Mouse (Mus musculus): Measurements from ENCODE around the gene Klf11.
"Not testable (repeated sequence)": the region's sequence is repeated elsewhere in the genome, so short reads cannot be mapped to it uniquely, and the experiment has no call there.

Klf11 gene

DNA sequence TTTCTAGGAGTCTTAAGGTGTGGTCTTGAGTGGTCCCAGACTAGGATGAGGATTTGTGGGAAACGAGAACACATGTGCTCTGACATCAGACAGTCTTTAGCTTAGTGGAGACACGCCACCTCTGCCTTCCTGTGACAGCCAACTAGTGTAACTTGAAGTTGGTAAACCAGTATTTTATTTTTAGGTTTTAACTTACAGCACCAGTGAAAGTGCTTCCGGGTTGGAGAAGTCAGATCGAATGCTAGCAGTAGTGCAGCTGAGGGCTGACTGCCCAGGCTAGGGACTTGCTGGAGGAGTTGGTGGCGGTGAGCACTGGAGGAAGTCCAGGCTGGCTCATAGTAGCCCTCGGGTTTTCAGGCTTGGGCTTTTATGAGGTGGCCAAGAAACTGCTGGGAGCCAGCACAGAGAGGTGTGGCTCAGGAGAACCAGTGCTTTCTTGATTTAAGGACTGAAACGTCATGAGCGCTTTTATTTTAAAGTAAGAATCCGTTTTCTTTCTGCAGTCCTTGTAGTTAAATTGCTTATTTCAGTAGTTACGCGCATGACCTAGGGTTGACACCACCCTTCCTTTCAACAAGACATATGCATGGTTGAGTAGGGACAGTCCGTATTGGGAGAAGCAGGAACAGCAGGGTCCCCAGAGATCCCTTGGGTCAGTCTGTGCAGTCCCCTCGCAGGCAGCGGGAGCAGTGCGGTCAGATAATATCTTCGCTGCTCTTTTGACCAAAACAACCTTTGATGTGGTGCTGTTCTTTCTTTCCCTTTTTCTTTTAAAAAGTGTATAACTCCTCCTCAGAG is 3.2 kb downstream of the Klf11 start:
- no peak for DNase-seq (ENCODE audit: low spot score in 2 of 2)

DNA sequence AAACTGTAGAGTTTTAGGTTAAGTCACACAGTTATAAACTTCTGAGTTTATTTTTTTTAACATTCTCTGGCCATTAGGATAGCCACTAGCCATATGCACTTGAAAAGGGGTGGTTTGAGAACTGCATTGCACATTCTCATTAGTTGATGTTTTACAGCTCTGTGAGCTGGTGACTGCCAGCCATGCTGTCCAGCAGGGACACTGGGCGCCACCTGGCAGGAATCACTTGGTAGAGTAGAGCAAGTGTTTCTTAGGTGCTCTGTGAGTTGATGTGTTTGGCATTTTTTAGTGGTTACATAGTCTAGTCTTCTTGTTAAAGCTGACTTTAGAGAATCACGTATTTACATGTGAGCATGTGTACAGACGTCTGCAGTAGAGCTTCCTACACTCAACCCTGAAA is 5.4 kb downstream of the Klf11 start:
- DNase-seq (ENCODE audit: low spot score in 2 of 2): no peak

DNA sequence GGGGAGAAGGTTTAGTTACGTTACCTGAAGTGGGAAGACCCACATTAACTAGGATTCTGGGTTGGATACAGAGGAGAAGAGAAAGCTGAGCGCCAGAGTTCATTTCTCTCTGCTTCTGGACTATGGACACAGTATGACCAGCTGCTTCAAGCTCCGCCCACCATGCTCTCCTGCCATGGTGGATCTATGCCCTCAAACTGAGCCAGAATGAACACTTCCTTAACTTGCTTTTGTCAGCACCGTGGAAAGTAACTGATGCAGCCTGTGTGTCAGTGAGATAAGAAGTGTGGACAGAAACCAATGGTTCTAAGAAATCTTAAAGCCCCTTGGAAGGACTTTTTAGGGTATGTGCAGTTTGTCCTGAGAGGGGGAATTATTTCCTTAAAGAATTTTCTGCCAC is 7.9 kb downstream of the Klf11 start:
- no peak for DNase-seq (ENCODE audit: low spot score in 2 of 2)

DNA sequence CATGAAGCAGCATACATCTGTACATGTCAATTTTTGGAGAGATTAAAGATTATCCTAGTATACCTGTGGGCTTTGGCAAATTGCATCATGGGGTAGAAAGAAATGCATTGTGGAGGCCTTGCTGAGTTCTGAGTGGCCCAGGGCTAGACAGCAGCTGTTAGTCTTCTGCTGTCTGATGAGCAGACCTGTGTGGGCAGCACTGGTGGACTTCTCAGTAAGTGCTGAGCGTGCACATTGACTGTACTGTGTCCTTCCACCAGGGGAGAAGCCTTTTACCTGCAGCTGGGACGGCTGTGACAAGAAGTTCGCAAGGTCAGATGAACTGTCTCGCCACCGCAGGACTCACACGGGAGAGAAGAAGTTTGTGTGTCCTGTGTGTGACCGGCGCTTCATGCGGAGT is 8.8 kb downstream of the Klf11 start:
- DNase-seq (ENCODE audit: low spot score in 2 of 2): no peak

DNA sequence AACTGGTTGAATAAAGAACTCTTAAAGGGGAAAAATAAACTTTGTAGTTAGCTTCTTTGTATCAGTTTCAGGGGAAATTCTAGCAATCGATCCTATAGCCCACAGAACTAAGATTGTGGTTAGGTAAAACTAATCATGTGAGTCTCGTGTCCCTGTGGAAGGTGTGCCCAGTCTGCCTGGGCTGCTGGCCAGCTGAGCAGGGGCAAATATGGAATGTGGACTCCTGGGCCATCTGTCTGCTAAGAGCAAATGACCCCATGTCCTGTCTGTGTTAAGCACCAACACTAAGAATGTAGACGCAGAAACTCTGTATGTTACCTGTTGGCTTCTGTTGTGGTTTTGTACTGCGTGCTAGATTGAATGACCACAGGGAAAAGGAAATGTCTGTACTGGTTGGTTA is 10.0 kb downstream of the Klf11 start:
- DNase-seq (ENCODE audit: low spot score in 2 of 2): no peak

DNA sequence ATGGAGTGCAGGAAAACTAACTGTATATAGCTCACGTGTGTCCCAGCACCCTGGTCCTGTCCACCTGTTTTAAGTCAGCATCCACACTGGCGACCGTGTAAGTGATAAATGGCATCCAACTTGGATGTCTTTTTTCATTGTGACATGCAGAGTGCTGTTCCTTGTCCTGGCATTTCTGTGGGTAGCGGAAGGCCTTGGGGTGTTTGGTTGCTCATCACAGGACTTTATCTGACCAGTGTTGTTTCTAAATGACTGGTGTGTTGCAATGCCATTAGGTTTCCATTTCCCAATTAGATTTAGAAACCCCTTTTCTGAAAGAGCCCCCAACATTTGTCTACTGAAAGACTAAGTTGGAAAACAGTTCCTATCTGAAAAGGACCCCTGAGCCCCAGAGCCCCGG is 11.1 kb downstream of the Klf11 start:
- no peak for DNase-seq (ENCODE audit: low spot score in 2 of 2)

DNA sequence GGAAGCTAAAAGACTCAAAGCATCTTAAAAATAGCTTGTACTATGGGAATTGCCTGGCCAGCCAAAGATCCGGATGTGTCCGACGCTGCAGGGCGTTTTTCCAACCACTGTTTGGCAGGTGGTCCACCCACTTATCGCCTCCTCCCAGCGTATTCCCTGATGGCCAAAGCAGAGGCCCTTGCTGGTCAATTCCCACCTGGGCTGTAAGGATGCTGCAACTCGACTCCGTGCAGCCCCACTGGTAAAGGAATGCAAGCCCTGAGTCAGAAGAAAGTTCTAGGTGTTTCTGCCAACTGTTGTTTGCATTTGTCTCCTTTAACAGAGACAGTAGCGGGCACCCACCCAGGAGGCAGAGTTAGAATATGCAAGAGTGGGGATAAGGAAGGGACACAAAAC is 29.0 kb downstream of the Klf11 start:
- peak; percentile 40 to 45 for DNase-seq (ENCODE audit: low spot score in 2 of 2)

DNA sequence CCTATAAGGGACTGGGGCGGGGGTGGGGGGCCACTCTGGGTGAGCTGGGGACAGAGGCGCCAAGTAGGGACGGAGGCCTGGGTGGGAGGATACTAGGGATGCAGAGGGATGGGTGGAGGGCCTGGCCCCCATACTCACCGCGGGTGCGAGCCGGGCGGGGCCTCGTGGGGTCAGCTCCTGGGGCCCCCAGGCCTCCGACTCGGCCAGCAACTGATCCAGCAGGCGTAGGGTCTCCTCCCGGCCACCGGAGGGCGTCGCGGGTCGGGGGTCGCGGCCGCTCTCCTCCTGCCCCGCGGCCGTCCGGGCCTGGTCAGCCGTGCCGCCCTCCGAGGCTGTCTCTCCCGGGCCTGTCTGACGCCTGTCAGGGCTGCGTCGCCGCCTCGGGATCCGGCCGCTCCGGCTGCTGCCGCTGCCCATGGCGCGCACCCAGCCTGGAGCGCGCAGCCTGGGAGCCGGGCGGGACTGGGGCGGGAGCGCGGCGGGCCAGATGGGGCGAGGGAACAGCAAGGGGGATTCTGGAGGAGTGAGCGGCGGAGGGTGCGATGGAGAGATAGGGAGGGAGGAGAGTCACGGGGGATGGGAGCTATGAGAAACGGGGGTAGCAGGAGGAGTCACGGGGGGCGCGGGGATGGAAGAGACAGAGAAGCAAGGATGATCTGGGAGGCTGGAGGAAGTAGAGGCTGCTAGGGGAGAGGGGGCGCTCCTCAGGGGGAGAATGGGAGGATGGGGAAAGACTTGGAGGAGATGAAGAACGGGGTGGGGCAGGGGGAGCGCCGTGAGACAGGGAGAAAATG is 29.6 kb downstream of the Klf11 start:
- peak in 1 of 2 experiments; percentile 30 for DNase-seq (ENCODE audit: low spot score in 2 of 2)

DNA sequence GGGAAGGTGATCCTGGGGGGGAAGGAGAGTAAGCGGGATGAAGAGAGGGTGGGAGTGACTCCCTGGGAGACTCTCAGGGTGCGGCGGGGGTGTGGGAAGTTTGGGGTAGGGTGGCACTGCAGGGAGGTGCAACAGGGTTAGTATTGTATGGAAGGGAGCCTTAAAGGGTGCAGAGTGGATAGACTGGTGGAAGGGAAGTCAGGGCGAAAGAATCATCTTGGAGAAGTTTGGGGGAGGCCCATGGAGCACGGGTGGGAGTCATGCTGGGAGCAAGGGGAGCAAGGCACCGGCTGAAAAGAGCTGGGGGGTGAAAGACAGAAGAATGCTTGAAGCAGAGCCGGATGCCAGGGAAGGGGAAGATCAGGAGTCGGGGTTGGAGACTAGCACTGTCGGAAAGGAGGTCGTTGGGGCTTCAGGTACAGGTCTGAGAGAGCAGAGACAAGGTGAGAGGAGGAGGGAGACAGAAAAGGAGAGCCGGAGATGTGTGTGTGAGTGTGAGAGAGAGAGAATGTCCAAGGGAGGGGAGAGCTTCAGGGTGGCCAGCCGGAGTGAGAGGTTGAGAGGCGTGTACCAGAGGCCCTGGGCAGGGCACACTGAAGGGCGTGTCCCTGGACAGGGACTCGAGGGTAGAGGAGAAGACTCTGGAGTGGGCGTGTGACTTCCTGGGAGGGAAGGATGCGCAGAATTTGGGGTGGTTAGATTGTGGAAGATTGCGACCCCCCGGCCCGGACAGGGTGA is 30.4 kb downstream of the Klf11 start, which contains the start of gene Cys1:
Cys1 (minus strand) TSS at position 528 of the 738 bp plus-strand sequence.
- peak in 1 of 2 experiments; percentile 42 for DNase-seq (ENCODE audit: low spot score in 2 of 2)

DNA sequence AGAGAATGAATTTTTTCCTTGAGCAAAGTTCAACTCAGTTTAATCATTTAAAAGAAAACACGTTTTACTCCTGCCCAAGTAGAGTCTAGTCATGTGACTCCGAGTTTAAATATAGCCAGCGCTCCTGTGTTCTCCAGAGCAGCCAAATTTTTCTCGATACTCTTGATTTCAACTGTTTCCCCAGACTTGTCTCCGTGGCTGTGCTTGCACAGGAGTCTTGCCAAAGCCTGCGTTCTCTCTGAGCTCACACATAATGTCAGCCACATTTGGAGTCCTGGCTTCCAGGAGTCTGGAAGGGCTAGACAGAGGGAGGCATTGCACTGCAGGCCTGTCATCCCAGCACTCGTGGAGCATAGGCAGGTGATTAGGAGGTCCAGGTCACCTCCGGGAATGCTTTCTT is 31.5 kb downstream of the Klf11 start:
- DNase-seq (ENCODE audit: low spot score in 2 of 2): peak in 1 of 2 experiments; percentile 50

DNA sequence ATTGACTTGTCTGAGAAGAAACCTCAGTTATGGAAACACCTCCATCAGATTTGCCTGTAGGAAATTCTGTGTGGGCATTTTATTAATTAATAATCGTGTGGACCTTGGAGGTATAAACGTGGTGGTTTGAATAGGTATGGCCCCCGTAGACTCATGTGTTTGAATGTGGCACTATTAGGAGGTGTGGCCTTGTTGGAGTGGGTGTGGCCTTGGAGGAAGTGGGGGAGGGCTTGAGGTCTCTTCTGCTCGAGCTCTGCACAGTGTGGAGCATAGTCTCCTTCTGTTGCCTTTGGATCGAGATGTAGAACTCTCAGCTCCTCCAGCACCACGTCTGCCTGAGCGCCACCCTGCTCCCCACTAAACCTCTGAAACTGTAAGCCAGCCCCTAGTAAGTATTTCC is 32.4 kb downstream of the Klf11 start:
- no peak for DNase-seq (ENCODE audit: low spot score in 2 of 2)

DNA sequence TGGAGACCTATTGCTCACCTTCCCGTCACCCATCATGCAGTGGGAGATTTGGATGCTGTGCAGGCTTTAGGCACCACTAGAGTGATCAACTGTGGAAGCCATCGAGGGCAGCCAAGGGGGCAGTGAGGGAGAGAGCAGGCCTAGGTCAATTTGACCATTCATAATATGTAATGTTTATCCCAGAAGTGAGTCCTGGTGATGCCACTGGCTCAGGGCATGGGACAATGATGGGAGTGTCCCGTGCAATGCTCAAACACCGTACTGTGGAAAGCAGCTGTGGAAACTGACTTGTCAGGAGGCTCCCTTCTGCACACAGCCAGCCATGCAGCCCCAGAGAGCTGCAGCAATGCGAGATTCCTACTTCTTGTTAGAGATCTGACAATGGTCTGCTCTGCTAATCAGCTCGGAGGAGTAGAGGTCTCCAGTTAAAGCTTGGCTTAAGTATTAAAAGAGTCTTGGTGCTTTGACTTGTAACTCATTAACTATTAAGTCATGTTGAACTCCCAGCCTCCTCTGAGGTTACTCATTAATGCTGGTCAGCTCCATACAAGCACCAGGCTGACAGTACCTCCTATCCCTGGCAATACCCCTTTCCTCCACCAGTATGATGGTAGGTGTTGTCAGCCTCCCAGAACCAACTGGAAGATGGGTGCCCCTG is 35.1 kb downstream of the Klf11 start:
- DNase-seq (ENCODE audit: low spot score in 2 of 2): no peak

DNA sequence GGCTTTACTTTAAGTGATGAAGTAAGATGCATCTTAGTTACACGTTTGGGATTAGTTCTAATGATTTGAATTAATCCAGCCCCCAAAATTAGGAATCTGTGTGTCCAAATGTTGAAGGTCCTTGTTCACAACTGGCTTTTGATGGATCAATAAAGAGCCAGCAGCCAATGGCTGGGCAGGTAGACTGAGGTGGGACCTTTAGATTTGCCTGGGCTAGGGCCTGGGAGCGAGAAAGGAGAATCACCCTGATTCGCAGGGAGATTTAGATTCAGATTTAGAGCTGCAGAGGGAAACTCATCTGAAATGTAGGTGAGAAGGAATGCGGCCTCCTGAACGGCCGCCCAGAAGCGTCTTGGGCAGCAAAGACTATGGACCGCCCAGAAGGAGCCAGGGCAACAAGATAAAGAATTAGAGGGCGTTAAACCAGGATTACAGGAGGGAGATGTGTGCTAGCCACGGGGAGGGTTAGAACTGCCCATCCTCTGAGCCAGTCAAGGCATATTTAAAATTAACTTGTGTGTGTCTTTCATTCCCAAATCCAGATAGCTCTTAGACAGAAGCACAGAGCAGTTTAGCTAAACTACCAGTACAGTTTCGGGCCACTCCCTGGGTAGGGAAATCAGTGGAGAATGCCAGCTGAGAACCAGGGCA is 35.7 kb downstream of the Klf11 start:
- no peak for DNase-seq (ENCODE audit: low spot score in 2 of 2)

DNA sequence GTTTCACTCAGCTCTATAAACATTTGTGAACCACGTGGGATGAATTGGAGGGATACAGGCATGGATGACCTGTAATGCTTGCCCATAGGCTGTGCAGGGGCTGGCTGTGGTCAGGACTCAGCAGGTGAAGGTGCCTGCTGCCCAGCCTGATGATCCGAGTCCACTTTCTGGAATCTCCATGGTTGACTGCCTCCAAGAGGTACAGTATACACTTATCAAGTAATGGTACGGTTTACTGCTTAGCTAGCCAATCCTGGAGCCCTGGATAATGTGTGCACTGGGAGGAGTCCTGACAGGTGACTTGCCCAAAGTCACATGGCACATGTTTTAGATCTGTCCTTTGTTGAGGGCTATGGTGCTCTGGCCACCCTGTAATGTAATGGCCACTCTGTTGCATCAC is 39.3 kb downstream of the Klf11 start:
- no peak for DNase-seq (ENCODE audit: low spot score in 2 of 2)

DNA sequence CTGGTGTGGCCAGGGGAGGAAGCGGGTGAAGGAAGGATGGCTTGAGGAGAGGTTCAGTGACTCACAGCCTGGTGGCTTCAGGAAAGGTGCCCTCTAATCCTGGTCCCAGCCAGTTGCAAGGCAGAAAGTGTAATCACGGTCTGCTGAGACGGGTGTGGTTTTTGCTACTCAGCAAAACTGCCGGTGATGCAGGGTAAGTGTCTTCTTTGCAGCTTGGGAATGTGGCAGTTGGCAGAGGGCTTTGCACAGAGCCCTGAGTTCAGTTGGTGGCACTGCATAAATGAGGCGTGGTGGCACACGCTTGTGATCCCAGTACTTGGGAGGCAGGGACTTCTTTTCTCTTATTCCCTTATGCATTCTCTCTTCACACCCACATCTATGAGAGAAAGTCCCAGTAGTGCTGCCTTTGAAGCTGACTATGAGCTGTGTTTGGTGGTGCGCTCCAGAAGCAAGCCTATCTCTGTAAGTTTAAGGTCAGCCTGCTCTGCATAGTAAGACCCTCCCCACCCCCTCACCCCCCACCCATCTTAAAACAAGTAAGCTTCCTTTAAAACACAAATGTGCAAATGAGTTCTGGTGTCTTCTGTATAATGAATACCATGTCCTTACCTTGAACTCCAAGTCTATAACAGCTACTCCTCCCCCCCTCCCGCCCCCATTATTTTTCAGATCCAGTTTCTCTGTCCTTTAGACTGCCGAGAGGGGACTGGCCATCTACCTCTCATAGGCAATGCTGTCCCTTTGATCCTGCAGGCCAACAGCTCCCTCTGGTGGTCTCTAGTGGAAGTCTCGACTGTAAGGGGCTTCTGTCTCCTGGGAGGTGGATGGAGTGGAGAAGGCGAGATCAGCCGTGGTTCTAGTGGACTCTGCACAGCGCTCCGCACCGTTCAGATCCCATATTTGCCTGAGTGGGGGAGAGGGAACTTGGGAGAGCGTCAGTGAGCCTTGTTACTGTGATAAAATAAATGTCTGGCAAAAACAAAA is 45.7 kb downstream of the Klf11 start:
- DNase-seq (ENCODE audit: low spot score in 2 of 2): peak; percentile 71 to 83

DNA sequence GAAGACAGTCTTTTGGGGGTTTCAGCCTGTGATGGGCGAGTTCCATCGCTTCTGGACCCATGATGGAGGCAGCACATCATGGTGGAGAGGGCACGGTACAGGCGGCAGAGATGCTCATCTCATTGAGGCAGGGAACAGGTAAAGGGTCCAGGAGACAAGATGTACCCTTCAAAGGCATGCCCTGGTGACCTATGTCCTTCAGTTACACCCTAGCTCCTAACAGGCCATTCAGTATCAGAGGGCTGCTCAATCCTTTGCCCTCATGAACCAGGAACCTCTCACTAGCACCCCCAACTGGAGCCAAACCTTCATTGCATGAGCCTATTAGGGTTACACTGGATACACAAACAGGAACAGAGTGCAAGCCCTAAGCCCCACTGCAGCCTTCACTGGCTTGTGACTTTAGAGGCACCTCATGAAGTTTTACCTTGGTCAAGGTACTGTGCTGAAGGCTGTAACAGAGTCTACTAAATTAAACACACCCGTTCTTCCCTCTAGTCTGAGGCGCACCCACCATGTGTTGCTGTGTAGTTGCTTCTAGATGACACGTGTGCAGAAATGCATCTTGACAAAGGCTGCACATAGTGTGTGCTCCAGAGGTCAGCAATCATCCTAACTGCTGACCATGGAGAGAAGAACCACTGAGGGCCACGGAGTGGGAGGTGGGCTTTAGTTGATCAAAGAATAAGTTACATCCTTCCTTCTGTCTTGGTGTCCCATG is 46.6 kb downstream of the Klf11 start:
- DNase-seq (ENCODE audit: low spot score in 2 of 2): no peak

DNA sequence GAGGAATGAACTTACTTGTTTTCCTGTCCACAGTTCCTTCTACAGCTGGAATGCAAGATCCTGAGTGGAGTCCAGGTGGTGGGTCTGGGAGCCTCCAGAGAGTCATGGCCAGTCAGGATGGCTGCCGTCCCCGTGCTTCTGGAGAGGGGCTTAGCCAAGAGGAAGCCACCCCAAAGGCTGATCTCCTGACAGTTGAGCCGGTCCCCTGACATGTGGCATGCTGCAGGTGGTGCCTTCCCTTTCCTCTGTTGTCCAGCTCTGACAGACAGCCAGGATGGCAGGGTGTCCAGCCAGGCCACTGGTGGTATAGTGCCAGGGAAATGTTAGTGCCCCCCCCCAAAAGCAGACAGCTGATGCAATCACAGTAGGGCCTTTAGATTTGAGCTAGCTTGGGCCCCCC is 47.4 kb downstream of the Klf11 start:
- DNase-seq (ENCODE audit: low spot score in 2 of 2): no peak

DNA sequence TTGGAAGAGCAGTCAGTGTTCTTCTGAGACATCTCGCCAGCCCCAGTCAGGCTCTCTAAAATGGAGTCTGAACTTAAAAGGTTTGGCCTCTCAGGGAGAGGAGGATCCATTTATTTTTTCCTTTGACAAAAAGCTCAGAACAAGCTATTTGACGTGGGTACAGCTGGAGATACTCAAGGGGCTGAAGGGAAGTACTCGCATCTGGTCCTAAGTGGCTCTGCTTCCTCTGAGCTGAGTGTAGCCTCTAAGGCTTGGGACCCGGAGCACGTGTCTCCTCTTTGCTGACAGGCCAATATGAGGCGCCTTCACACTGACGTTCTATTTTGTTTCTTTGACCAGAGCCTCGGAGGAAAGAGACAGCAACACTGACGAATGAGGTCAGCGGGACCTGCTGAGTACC is 48.5 kb downstream of the Klf11 start:
- DNase-seq (ENCODE audit: low spot score in 2 of 2): no peak

DNA sequence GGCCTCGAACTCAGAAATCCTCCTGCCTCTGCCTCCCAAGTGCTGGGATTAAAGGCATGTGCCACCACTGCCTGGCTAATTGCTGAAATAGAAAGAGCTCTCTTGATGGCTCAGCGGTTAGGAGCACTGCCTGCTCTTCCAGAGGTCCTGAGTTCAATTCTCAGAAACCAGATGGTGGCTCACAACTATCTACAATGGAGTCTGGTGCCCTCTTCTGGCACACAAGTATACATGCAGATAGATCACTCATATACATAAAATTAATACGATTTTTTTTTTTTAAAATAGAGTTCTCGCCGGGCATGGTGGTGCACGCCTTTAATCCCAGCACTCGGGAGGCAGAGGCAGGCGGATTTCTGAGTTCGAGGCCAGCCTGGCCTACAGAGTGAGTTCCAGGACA is 50.5 kb downstream of the Klf11 start:
- DNase-seq (ENCODE audit: low spot score in 2 of 2): not testable (repeated sequence)
